Mouse (Mus musculus) liver, embryonic 12.5 days (tissue): ENCODE data around the gene Slc6a3. TPM values are rescaled to one million over a fixed set of nuclear protein-coding genes. Genes with fewer than 3 reads are reported as not detected.

Source experiments
- ATAC-seq: fragments of 200-750 bp; cut with Nextera tagmentation; 2 replicates; pipeline ENCODE4 v1.8.0; 2017; ENCODE audit warnings: moderate number of reproducible peaks, mild to moderate bottlenecking, moderate library complexity
- H3K27ac ChIP-seq: fragments of 300-500 bp; sonication (generic); 2 replicates; pipeline ENCODE4 v1.5.1; 2016; ENCODE audit warnings: mild to moderate bottlenecking
- H3K27me3 ChIP-seq: fragments of 300-500 bp; sonication (generic); replicated peaks from 2 replicates; pipeline ENCODE4 v1.6.1; 2016; ENCODE audit warnings: mild to moderate bottlenecking, moderate library complexity
- H3K36me3 ChIP-seq: fragments of 300-500 bp; sonication (generic); 2 replicates; pipeline ENCODE4 v1.6.1; 2016; ENCODE audit warnings: mild to moderate bottlenecking, moderate library complexity
- H3K4me1 ChIP-seq: fragments of 300-500 bp; sonication (generic); 2 replicates; pipeline ENCODE4 v1.6.1; 2016
- H3K4me2 ChIP-seq: fragments of 300-500 bp; sonication (generic); 2 replicates; pipeline ENCODE4 v1.6.1; 2016; ENCODE audit warnings: mild to moderate bottlenecking, moderate library complexity
- H3K4me3 ChIP-seq: fragments of 300-500 bp; sonication (generic); 2 replicates; pipeline ENCODE4 v1.5.1; 2016; ENCODE audit warnings: mild to moderate bottlenecking, moderate library complexity
- H3K9ac ChIP-seq: fragments of 300-500 bp; sonication (generic); 2 replicates; pipeline ENCODE4 v1.6.1; 2016; ENCODE audit warnings: mild to moderate bottlenecking, moderate library complexity
- H3K9me3 ChIP-seq: fragments of 300-500 bp; sonication (generic); replicated peaks from 2 replicates; pipeline ENCODE4 v1.6.1; 2016; ENCODE audit warnings: mild to moderate bottlenecking, moderate library complexity
- WGBS: fragments of 180-500 bp; shearing (Covaris S2); methylation state at CpG from one replicate; pipeline ENCODE4 v1.1.7; 2016; ENCODE audit not compliant: insufficient replicate concordance; 5-methylcytosine and 5-hydroxymethylcytosine counted together
- polyA plus RNA-seq: library from polyadenylated mRNA; unstranded; fragments of >200 nt; fragmentation: Nextera tagmentation; extraction: Ambion mirVana; gene quantifications from 2 replicates; pipeline ENCODE4 v1.2.1, GENCODE M21; 2016

The Slc6a3 gene
- polyA plus RNA-seq, 1 experiment from 2014 or later: 1.3 TPM

- Histone ChIP-seq H3K36me3 (peaks cover 100% of the 10 kb centered on the region), H3K9ac (no peak overlapping the region), H3K27ac (peak overlapping the region; percentile 15; the same call in 1 of the 2 replicates), H3K27me3 (no peaks in the 10 kb centered on the region), H3K4me1 (no peaks in the 10 kb centered on the region), H3K4me3 (no peak overlapping the region), H3K4me2 (no peak overlapping the region), H3K9me3 (no peaks in the 10 kb centered on the region)
- ATAC-seq: no peak
- WGBS: 87% methylated on average over 8 of the region's 8 CpGs
Observed at GRCm38 (mm10) chr13:73508817-73509550, 27.6 kb upstream of the Slc6a3 start.

DNA sequence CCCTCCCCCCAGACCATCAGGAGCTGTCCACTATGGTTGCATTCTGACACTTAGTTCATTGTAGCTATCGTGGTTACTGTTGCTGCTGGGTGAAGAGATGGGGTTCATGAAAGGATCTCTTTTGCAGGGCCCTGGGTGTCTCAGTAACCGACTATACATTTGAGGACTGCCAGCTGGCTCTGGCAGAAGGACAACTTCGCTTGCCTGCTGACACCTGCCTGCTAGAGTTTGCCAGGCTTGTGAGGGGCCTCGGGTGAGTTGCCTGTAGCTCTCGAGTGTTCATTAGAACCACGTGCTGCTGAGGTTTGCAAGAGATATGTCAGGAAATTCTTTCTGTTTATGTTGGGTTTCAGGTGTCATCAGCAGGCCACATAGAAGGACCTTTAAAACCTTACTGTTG lies 26.7 kb upstream of the Slc6a3 start:
- Histone ChIP-seq H3K36me3 (peaks cover 100% of the 10 kb centered on the region), H3K9ac (no peak overlapping the region), H3K27me3 (no peaks in the 10 kb centered on the region), H3K9me3 (no peaks in the 10 kb centered on the region), H3K4me1 (no peaks in the 10 kb centered on the region), H3K4me3 (no peak overlapping the region), H3K27ac (no peak overlapping the region), H3K4me2 (no peak overlapping the region)
- no peak for ATAC-seq
- WGBS: 89% methylated on average over 6 of the region's 6 CpGs

DNA sequence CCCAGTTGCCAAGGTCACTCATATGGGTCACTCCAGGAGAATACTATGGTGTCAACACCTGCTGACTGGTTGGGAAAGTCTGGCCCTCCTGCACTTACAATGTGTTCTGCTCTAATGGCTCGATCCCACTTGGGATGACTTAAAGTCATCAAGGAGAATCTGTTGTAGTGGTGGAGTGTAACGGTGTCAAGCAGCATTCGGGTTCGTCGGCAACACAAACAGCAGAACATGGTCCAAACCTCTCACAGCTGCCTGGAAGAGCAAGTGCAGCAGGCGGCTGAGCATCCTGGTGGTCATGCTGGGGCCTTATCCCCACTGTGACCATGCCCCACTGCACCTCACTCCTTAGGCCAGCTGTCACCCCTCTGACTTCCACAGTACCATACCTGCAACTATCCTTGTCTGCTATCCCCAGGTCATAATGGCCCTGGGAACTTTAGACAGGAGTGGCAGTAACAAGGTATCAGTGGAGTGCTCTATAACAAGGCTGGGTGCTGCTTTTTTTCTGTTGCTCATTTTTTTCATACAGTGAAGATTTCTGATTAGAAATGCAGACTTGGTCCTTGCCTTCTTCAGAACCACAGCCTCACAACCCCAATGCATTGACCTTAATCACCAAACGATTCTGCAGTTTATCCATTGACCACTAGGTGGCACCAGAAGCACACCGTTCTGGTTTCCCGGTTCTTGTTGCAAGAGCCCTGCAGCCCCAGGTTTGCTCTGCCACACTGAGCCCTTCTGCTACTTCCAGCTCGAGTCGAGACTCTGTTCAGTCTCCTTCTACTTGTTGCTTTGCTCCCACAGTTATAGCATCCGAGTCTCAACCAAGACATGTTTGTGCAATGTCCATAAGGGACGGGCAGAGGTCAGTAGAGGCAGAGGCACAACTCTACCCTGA lies 23.5 kb upstream of the Slc6a3 start:
- no peaks in the 10 kb centered on the region for H3K4me1 ChIP-seq
- H3K27ac ChIP-seq: no peak overlapping the region
- no peak overlapping the region for H3K4me2 ChIP-seq
- WGBS: 60% methylated on average over 13 of the region's 13 CpGs
- no peaks in the 10 kb centered on the region for H3K27me3 ChIP-seq
- H3K9ac ChIP-seq: no peak overlapping the region
- no peak; the same call in 1 of the 2 replicates for ATAC-seq
- H3K9me3 ChIP-seq: no peaks in the 10 kb centered on the region
- no peak overlapping the region for H3K4me3 ChIP-seq
- peaks cover 95% of the 10 kb centered on the region for H3K36me3 ChIP-seq

DNA sequence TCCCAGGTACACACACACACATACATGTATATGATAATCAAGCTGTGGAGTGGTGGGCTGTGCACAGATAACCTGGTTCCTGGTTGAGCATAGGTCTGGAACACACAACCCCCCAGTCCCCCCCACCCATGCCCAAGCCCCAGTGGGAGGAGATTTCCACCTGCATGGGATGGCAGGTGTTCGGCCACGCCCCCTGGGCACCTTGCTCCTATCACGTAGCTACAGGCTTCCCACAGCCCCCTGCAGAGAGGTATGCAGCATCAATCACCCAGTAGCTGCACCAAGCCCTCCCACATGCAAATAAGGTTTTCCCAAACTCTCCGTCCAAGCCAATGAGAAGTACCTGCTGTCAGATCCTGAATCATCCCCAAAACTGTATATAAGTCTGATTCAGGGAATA lies 19.7 kb upstream of the Slc6a3 start:
- Histone ChIP-seq H3K4me1 (no peaks in the 10 kb centered on the region), H3K4me2 (no peak overlapping the region), H3K4me3 (no peak overlapping the region), H3K36me3 (peaks cover 57% of the 10 kb centered on the region), H3K27ac (no peak overlapping the region), H3K27me3 (no peaks in the 10 kb centered on the region), H3K9me3 (no peaks in the 10 kb centered on the region), H3K9ac (no peak overlapping the region)
- 78% methylated on average over 4 of the region's 4 CpGs for WGBS
- peak; percentile 22 for ATAC-seq

DNA sequence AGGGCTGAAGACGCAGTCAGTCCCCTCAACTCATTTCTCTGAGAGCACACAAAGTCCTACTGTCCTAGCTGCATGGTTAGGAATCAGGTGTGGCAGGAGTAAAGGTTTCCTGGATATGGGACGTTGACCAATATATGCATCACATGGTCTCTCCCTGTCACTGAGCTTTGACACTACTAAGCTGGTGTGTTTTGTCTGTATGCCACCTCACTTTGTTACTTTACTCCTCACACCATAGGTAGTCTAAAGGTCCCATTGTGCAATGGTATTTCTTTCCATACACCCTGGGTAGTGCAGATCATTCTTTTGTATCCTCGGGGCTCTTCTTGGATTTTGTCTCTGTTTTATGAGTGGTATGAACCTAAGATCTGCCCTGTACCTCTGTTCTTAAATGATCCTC lies 2.8 kb upstream of the Slc6a3 start:
- 73% methylated on average over 3 of the region's 3 CpGs for WGBS
- H3K4me2 ChIP-seq: no peak overlapping the region
- H3K27me3 ChIP-seq: peaks cover 68% of the 10 kb centered on the region
- H3K9me3 ChIP-seq: no peaks in the 10 kb centered on the region
- H3K4me3 ChIP-seq: no peak overlapping the region
- no peak overlapping the region for H3K27ac ChIP-seq
- H3K9ac ChIP-seq: no peak overlapping the region
- no peak for ATAC-seq
- no peaks in the 10 kb centered on the region for H3K36me3 ChIP-seq
- peaks cover 33% of the 10 kb centered on the region for H3K4me1 ChIP-seq

DNA sequence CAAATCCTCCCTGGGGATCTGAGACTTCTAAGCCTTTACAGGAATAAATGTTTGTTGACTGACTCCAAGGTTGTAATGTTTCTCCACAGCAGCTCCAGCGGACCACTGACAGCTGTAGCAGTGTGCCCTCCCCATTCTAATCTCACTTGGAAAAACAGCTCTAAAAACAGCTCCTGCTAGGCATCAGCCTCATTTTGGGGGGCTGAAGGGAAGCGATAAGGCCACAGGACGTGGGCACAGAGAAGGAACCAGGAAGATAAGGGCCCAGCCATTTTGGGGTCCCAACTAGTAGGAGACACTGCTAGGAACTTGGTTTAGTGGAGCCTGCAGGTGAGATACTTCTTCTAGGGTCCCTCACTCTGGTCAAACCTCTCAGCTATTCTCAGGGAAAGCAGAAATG lies 1.3 kb upstream of the Slc6a3 start:
- Histone ChIP-seq H3K4me3 (peak overlapping the region; percentile 52), H3K9me3 (no peaks in the 10 kb centered on the region), H3K4me2 (peak overlapping the region; percentile 78), H3K4me1 (peaks cover 33% of the 10 kb centered on the region), H3K36me3 (no peaks in the 10 kb centered on the region), H3K27me3 (peaks cover 71% of the 10 kb centered on the region), H3K9ac (peak overlapping the region; percentile 61), H3K27ac (peak overlapping the region; percentile 8; the same call in 1 of the 2 replicates)
- 0 out of 2 replicates have a peak, but pooled peaks have one; percentile 30 for ATAC-seq
- 23% methylated on average over 3 of the region's 3 CpGs for WGBS

- WGBS: 21% methylated on average over 13 of the region's 13 CpGs
- Histone ChIP-seq H3K27me3 (peaks cover 71% of the 10 kb centered on the region), H3K4me2 (peak overlapping the region; percentile 78), H3K4me1 (peaks cover 33% of the 10 kb centered on the region), H3K4me3 (peak overlapping the region; percentile 52), H3K9ac (peak overlapping the region; percentile 61), H3K36me3 (no peaks in the 10 kb centered on the region), H3K9me3 (no peaks in the 10 kb centered on the region), H3K27ac (0 out of 2 replicates have a peak overlapping the region, but pooled peaks have one; percentile 16)
- peak; percentile 62 for ATAC-seq
Observed at GRCm38 (mm10) chr13:73536824-73537223, 277 bp downstream of the Slc6a3 start.

- Histone ChIP-seq H3K9me3 (no peaks in the 10 kb centered on the region), H3K27ac (no peak overlapping the region), H3K4me2 (no peak overlapping the region), H3K9ac (no peak overlapping the region), H3K27me3 (peaks cover 22% of the 10 kb centered on the region; the same call in 1 of the 2 replicates), H3K4me1 (no peaks in the 10 kb centered on the region), H3K4me3 (no peak overlapping the region), H3K36me3 (no peaks in the 10 kb centered on the region)
- ATAC-seq: no peak
- WGBS: 62% methylated on average over 5 of the region's 5 CpGs
Observed at GRCm38 (mm10) chr13:73564201-73564600, 27.7 kb downstream of the Slc6a3 start.

GRCm38 (mm10) chr13:73575051-73575450 lies 38.5 kb downstream of the Slc6a3 start:
- Histone ChIP-seq H3K27ac (no peak overlapping the region), H3K9me3 (no peaks in the 10 kb centered on the region), H3K4me3 (no peak overlapping the region), H3K27me3 (peaks cover 13% of the 10 kb centered on the region; the same call in 1 of the 2 replicates), H3K4me1 (no peaks in the 10 kb centered on the region), H3K4me2 (no peak overlapping the region), H3K9ac (no peak overlapping the region), H3K36me3 (no peaks in the 10 kb centered on the region)
- ATAC-seq: no peak

GRCm38 (mm10) chr13:73577277-73577676 lies 40.7 kb downstream of the Slc6a3 start:
- no peaks in the 10 kb centered on the region for H3K9me3 ChIP-seq
- 74% methylated on average over 2 of the region's 2 CpGs for WGBS
- peaks cover 13% of the 10 kb centered on the region; the same call in 1 of the 2 replicates for H3K27me3 ChIP-seq
- H3K4me3 ChIP-seq: no peak overlapping the region
- H3K4me1 ChIP-seq: no peaks in the 10 kb centered on the region
- H3K36me3 ChIP-seq: no peaks in the 10 kb centered on the region
- H3K9ac ChIP-seq: no peak overlapping the region
- H3K27ac ChIP-seq: no peak overlapping the region
- no peak for ATAC-seq
- no peak overlapping the region for H3K4me2 ChIP-seq

GRCm38 (mm10) chr13:73591488-73591887 lies 54.9 kb downstream of the Slc6a3 start:
- 51% methylated on average over 3 of the region's 3 CpGs for WGBS
- no peak overlapping the region for H3K4me2 ChIP-seq
- no peak for ATAC-seq

DNA sequence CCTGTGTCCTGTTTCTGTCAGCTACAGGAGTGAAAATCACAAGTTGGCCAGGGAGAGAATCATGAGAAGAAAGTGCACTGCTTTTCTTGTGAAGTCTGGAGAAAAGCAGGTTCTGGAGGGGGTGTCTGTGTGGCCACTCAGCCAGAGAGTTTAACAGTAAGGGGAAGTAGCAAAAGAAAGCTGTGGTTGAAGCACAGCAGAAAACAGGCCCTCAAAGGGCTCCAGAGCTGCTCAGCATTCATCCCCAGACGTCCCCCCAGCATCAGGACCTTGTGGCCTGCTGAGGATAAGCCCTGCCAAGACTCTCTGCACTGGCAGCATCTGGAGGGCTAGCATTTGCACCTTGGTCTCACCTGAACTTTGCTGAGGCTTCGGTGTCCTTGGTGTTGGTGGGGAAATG lies 56.0 kb downstream of the Slc6a3 start:
- peaks cover 27% of the 10 kb centered on the region for H3K27me3 ChIP-seq
- H3K27ac ChIP-seq: no peak overlapping the region
- no peak overlapping the region for H3K9ac ChIP-seq
- ATAC-seq: no peak
- no peak overlapping the region for H3K4me2 ChIP-seq
- H3K4me3 ChIP-seq: no peak overlapping the region
- 34% methylated on average over 2 of the region's 2 CpGs for WGBS
- H3K4me1 ChIP-seq: no peaks in the 10 kb centered on the region
- no peaks in the 10 kb centered on the region for H3K9me3 ChIP-seq
- H3K36me3 ChIP-seq: no peaks in the 10 kb centered on the region

More at GRCm38 (mm10) chr13:73591488-73591887, 54.9 kb downstream of the Slc6a3 start:
- Histone ChIP-seq H3K4me3 (no peak overlapping the region), H3K36me3 (no peaks in the 10 kb centered on the region), H3K27me3 (peaks cover 27% of the 10 kb centered on the region), H3K4me1 (no peaks in the 10 kb centered on the region), H3K9me3 (no peaks in the 10 kb centered on the region), H3K27ac (no peak overlapping the region), H3K9ac (no peak overlapping the region)
